Mouse (Mus musculus) kidney, embryonic 14.5 days (tissue): ENCODE data around the gene Psme2. TPM values are rescaled to one million over a fixed set of nuclear protein-coding genes. Genes with fewer than 3 reads are reported as not detected.

Source experiments
- ATAC-seq: fragments of 200-750 bp; cut with Nextera tagmentation; 2 replicates; pipeline ENCODE4 v1.8.0; 2017; ENCODE audit warnings: moderate number of reproducible peaks, mild to moderate bottlenecking, moderate TSS enrichment, moderate library complexity; ENCODE audit not compliant: low FRiP score, low TSS enrichment
- H3K27ac ChIP-seq: fragments of 300-500 bp; sonication (generic); 2 replicates; pipeline ENCODE4 v1.5.1; 2014; ENCODE audit warnings: low read depth, mild to moderate bottlenecking, low read length, moderate library complexity, mixed read lengths
- H3K27me3 ChIP-seq: fragments of 300-500 bp; sonication (generic); 2 replicates; pipeline ENCODE4 v1.6.1; 2014; ENCODE audit warnings: mild to moderate bottlenecking, low read length; ENCODE audit not compliant: control insufficient read depth, insufficient read depth
- H3K36me3 ChIP-seq: fragments of 300-500 bp; sonication (generic); 2 replicates; pipeline ENCODE4 v1.6.1; 2014; ENCODE audit warnings: low read length, mixed read lengths; ENCODE audit not compliant: control insufficient read depth, insufficient read depth
- H3K4me1 ChIP-seq: fragments of 300-500 bp; sonication (generic); 2 replicates; pipeline ENCODE4 v1.6.1; 2014; ENCODE audit warnings: low read length, mixed read lengths; ENCODE audit not compliant: control insufficient read depth, insufficient read depth
- H3K4me2 ChIP-seq: fragments of 300-500 bp; sonication (generic); replicated peaks from 2 replicates; pipeline ENCODE4 v1.6.1; 2014; ENCODE audit warnings: low read depth, mild to moderate bottlenecking, low read length
- H3K4me3 ChIP-seq: fragments of 300-500 bp; sonication (generic); 2 replicates; pipeline ENCODE4 v1.5.1; 2014; ENCODE audit warnings: mild to moderate bottlenecking, low read length
- H3K9ac ChIP-seq: fragments of 300-500 bp; sonication (generic); 2 replicates; pipeline ENCODE4 v1.6.1; 2014; ENCODE audit warnings: low read depth, mild to moderate bottlenecking, low read length, moderate library complexity
- H3K9me3 ChIP-seq: fragments of 300-500 bp; sonication (generic); 2 replicates; pipeline ENCODE4 v1.6.1; 2016; ENCODE audit warnings: low read length; ENCODE audit not compliant: control insufficient read depth
- WGBS: fragments of 180-500 bp; shearing (Covaris S2); extraction: QIAGEN DNeasy Blood & Tissue Kit; methylation state at CpG from one replicate; pipeline ENCODE4 v1.1.7; 2014; 5-methylcytosine and 5-hydroxymethylcytosine counted together
- polyA plus RNA-seq: library from polyadenylated mRNA; unstranded; fragments of >200 nt; fragmentation: Nextera tagmentation; extraction: Ambion mirVana; gene quantifications from 2 replicates; pipeline ENCODE4 v1.2.1, GENCODE M21; 2014

Psme2 gene
- 224 and 286 TPM in 2 replicates for polyA plus RNA-seq

GRCm38 (mm10) chr14:55590748-55591330 lies at the start of gene Psme2:
TSS of gene Psme2 (minus strand) at chr14:55591113.
- Histone ChIP-seq H3K27me3 (no peaks in the 10 kb centered on the region), H3K36me3 (peaks cover 26% of the 10 kb centered on the region), H3K4me3 (peak within 1 kb of the TSS; percentile 96), H3K4me1 (peaks cover 17% of the 10 kb centered on the region), H3K9me3 (no peaks in the 10 kb centered on the region), H3K27ac (peak within 1 kb of the TSS; percentile 95), H3K9ac (peak within 1 kb of the TSS; percentile 80), H3K4me2 (peak within 1 kb of the TSS; percentile 89)
- WGBS: under 1% methylated on average over 22 of the region's 22 CpGs
- peak; percentile 97 for ATAC-seq

DNA sequence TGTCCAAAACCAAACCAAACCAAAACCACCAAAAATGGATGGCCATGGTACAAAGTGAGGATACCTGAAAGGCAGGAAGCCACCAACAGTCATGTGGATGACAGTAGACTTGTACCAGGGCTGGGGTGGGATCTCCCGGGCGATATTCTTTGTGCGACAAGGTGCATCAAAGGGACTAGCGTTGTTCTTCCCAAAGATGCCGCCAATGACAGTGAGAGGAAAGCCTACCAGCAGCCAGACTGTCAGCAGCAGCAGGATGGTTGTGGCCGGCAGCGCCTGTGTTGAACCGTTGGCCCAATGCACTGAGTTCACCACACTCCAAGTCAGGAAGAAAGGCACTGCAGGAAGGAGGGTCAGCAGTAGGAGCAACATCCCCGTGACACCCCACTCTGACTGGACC lies 46.9 kb upstream of the Psme2 start, which contains the start of gene Gm49378:
TSS of gene Gm49378 (minus strand) at position 101 of the 400 bp plus-strand sequence.
- H3K4me2 ChIP-seq: no peak within 1 kb of the TSS
- no peak within 1 kb of the TSS for H3K27ac ChIP-seq
- H3K9me3 ChIP-seq: no peaks in the 10 kb centered on the region
- no peak within 1 kb of the TSS for H3K4me3 ChIP-seq
- 93% methylated on average over 9 of the region's 9 CpGs for WGBS
- ATAC-seq: no peak
- peaks cover 70% of the 10 kb centered on the region for H3K36me3 ChIP-seq
- H3K27me3 ChIP-seq: no peaks in the 10 kb centered on the region
- no peak within 1 kb of the TSS for H3K9ac ChIP-seq
- peaks cover 16% of the 10 kb centered on the region for H3K4me1 ChIP-seq

DNA sequence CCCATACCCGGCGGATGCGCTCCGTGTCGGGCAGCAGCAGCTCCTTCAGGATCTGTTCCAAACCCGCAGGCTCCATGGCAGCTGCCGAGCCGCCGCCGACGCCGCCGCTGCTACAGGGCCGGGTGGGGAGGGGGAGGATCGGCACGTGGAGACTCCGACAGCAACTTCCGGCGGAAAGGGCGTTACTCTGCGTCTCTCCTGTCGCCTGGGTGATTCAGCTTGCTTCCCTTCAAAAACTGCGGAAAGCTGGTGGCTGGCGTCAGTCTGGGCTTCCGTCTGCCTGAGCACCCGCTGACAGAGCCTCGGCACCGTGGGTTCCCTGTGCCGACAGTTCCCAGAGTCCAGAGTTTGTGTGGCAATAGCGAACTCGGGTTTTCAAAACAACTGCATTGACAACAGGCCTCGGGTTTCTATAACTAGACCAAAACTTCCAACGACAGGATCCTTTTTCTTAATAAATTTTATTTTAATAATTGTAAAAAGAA lies 44.7 kb upstream of the Psme2 start, which contains the start of gene Ipo4:
TSS of gene Ipo4 (minus strand) at position 435 of the 485 bp plus-strand sequence.
- Histone ChIP-seq H3K9me3 (no peaks in the 10 kb centered on the region), H3K4me3 (peak within 1 kb of the TSS; percentile 80), H3K27ac (peak within 1 kb of the TSS; percentile 69; the same call in 1 of the 2 replicates), H3K27me3 (no peaks in the 10 kb centered on the region), H3K36me3 (peaks cover 82% of the 10 kb centered on the region), H3K9ac (peak within 1 kb of the TSS; percentile 75), H3K4me2 (peak within 1 kb of the TSS; percentile 93), H3K4me1 (peaks cover 12% of the 10 kb centered on the region)
- WGBS: 2% methylated on average over 33 of the region's 33 CpGs
- ATAC-seq: peak; percentile 88

DNA sequence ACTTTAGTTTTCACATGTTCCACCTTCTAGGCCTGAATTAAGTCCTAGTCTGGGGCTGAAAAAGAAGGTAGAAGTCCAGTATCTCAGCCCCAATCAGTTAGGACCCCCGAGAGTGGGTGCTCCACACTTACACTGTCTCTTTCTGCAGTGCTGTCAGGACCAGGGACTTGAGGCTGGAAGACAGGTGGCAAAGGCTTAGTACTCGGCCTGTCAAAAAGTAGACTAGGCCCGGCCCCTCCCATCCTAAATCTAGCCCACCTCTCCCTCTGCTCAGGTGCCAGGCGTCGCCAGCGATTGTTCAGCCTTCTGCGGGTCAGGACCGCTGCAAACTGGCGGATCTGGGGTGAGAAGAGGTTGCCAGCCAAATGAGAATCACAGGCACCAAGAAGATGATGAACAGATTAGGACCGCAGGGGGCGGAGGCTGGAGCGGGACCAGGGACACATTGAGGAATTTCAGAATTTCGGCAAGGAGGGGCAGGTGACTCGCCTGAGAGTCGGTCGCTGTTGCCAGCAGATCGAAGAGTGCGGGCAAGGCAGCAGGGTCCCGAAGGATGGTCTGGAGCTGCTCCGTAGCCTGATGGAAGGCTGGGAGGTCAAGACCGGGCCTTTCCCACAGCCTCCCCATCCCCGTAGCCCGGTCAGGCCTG lies 44.1 kb upstream of the Psme2 start:
- Histone ChIP-seq H3K27ac (peak overlapping the region; percentile 69; the same call in 1 of the 2 replicates), H3K27me3 (no peaks in the 10 kb centered on the region), H3K9me3 (no peaks in the 10 kb centered on the region), H3K36me3 (peaks cover 82% of the 10 kb centered on the region), H3K4me1 (peaks cover 12% of the 10 kb centered on the region), H3K4me3 (peak overlapping the region; percentile 80), H3K4me2 (peak overlapping the region; percentile 93), H3K9ac (peak overlapping the region; percentile 75)
- ATAC-seq: peak; percentile 74
- 3% methylated on average over 22 of the region's 23 CpGs for WGBS

DNA sequence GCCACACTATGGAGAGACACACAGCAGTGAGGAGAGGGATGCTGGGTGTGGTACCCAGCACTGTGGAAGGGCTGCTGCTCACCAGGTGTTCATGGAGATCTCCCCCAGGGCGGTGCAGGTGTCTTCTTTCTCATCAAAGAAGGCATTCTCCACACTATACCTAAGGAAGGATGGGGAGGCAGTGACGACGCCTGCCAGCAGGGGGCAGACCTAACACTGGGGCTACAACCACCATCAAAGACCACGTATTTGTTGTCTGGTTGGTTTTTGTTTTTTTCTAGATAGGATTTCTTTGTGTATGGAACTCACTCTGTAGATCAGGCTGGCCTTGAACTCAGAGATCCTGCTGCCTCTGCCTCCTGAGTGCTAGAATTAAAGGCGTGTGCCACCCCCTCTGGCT lies 38.4 kb upstream of the Psme2 start:
- Histone ChIP-seq H3K4me1 (no peaks in the 10 kb centered on the region; the same call in 1 of the 2 replicates), H3K27ac (no peak overlapping the region), H3K36me3 (peaks cover 99% of the 10 kb centered on the region), H3K4me3 (no peak overlapping the region), H3K27me3 (no peaks in the 10 kb centered on the region), H3K9ac (no peak overlapping the region), H3K4me2 (no peak overlapping the region), H3K9me3 (no peaks in the 10 kb centered on the region)
- no peak for ATAC-seq
- 66% methylated on average over 5 of the region's 5 CpGs for WGBS

- Histone ChIP-seq H3K9ac (no peak overlapping the region), H3K4me1 (no peaks in the 10 kb centered on the region), H3K36me3 (peaks cover 95% of the 10 kb centered on the region), H3K4me3 (no peak overlapping the region), H3K27me3 (no peaks in the 10 kb centered on the region), H3K27ac (no peak overlapping the region), H3K4me2 (no peak overlapping the region), H3K9me3 (no peaks in the 10 kb centered on the region)
- 77% methylated on average over 27 of the region's 27 CpGs for WGBS
- ATAC-seq: no peak
These were observed 37.3 kb upstream of the Psme2 start for GRCm38 (mm10) chr14:55628077-55628827.

DNA sequence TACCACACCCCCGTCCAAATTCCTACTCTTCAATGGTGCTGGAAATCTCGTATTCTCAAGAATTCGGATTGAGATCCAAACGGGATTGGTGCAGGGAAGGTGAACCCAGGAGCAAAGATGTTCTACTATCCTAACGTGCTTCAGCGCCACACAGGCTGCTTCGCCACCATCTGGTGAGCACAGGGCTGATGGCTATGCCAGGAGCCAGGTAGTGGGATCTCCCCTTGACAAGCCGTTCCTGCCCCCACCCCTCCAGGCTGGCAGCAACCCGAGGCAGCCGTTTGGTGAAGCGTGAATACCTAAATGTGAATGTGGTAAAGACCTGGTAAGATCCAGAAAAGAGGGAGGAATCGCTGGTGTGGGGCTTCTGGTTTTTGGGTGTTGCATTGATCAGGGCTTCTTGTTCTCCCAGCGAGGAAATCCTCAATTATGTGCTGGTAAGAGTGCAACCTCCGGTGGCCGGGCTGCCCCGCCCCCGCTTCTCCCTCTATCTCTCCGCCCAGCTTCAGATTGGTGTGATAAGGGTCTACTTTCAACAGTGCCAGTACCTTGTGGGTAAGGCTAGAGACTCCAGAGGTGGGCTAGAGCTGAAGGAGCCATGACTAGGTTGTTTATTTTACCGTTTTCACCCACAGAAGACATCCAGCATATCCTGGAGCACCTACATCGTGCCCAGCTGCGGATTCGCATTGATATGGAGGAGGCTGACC lies 27.7 kb upstream of the Psme2 start:
- H3K9me3 ChIP-seq: no peaks in the 10 kb centered on the region
- WGBS: 48% methylated on average over 22 of the region's 22 CpGs
- H3K9ac ChIP-seq: peak overlapping the region; percentile 44; the same call in 1 of the 2 replicates
- H3K4me3 ChIP-seq: peak overlapping the region; percentile 37
- no peaks in the 10 kb centered on the region for H3K36me3 ChIP-seq
- H3K27me3 ChIP-seq: no peaks in the 10 kb centered on the region
- H3K4me1 ChIP-seq: no peaks in the 10 kb centered on the region
- H3K27ac ChIP-seq: no peak overlapping the region
- 0 out of 2 replicates have a peak, but pooled peaks have one; percentile 20 for ATAC-seq
- peak overlapping the region; percentile 48 for H3K4me2 ChIP-seq

- Histone ChIP-seq H3K4me3 (peak within 1 kb of the TSS; percentile 37), H3K9ac (peak within 1 kb of the TSS; percentile 44; the same call in 1 of the 2 replicates), H3K36me3 (no peaks in the 10 kb centered on the region), H3K27me3 (no peaks in the 10 kb centered on the region), H3K9me3 (no peaks in the 10 kb centered on the region), H3K4me1 (no peaks in the 10 kb centered on the region), H3K4me2 (peak within 1 kb of the TSS; percentile 48), H3K27ac (no peak within 1 kb of the TSS)
- 18% methylated on average over 21 of the region's 21 CpGs for WGBS
- ATAC-seq: peak; percentile 88
These were observed 26.9 kb upstream of the Psme2 start, which contains the start of gene Rec8 for GRCm38 (mm10) chr14:55617822-55618221. TSS of gene Rec8 (plus strand) at chr14:55618037.
